Mouse (Mus musculus) CD8-positive naive resting alpha-beta T cell, adult 2 months (primary cell): ENCODE results near the gene Ralgapb.
A peak's percentile ranks its signal among the peaks of the same experiment; 100 is the strongest.

Source experiments
- DNase-seq, 2 experiments: peaks; one replicate each; pipeline ENCODE4 v3.0.0; 2022; ENCODE audit warnings: low read depth in 2 of 2, low spot score in 2 of 2

The Ralgapb gene

GRCm38 (mm10) chr2:158512528-158512927 lies 102.9 kb downstream of the Ralgapb start, which contains the start of gene Arhgap40:
Gene Arhgap40 (plus strand): TSS chr2:158512796.
- DNase-seq: no peak

- no peak for DNase-seq
Measured at GRCm38 (mm10) chr2:158513821-158514336, 104.2 kb downstream of the Ralgapb start.

GRCm38 (mm10) chr2:158518583-158518982 lies 108.9 kb downstream of the Ralgapb start:
- DNase-seq: no peak

- DNase-seq: no peak
Measured at GRCm38 (mm10) chr2:158519071-158519470, 109.4 kb downstream of the Ralgapb start.

GRCm38 (mm10) chr2:158519800-158520199 lies 110.2 kb downstream of the Ralgapb start:
- DNase-seq: no peak

- no peak for DNase-seq
Measured at GRCm38 (mm10) chr2:158523060-158523459, 113.4 kb downstream of the Ralgapb start.

GRCm38 (mm10) chr2:158524129-158524860 lies 114.6 kb downstream of the Ralgapb start:
- DNase-seq: no peak

GRCm38 (mm10) chr2:158534090-158534489 lies 124.4 kb downstream of the Ralgapb start:
- peak; percentile 13 to 35 for DNase-seq

- DNase-seq: no peak
Measured at GRCm38 (mm10) chr2:158534559-158534958, 124.9 kb downstream of the Ralgapb start.

GRCm38 (mm10) chr2:158539433-158540305 lies 130.0 kb downstream of the Ralgapb start:
- no peak for DNase-seq

GRCm38 (mm10) chr2:158541286-158541685 lies 131.6 kb downstream of the Ralgapb start:
- no peak for DNase-seq

GRCm38 (mm10) chr2:158545266-158545665 lies 135.6 kb downstream of the Ralgapb start:
- no peak for DNase-seq

- DNase-seq: peak; percentile 57 to 61
Measured at GRCm38 (mm10) chr2:158546751-158547150, 137.1 kb downstream of the Ralgapb start.
